ENCODE assay signal across 16 mouse cellular contexts in the genomic region with DNA sequence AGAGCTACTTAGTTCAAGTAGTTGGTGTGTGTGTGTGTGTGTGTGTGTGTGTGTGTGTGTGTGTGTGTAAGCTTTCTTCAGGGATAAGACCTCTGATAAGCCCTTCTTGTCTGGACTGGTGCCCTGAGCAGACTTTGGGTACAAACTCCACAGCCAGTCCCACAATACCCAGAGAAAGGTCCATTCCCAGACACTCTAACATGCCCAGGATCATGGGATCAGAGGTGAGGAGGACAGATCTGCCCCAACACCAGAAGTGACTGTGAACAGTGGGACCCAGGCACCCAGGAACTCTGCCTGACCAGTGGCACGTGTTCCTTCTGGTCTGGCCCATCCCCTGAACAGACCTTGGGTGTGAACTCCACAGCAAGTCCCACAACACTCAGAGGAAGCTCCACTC.
"Had no signal": no experiment of that assay in that cellular context is flagged by ENCODE, and none has a peak within 500 bp of the region (broad histone marks: within the 10 kb centered on the region; RNA-seq: fewer than 3 reads in every experiment).

No protein-coding gene starts in this region.

- H3K27me3 ChIP-seq: neural tube, embryonic 13.5 days; neural tube, embryonic 15.5 days; stomach, embryonic 15.5 days had no signal

- H3K4me2 ChIP-seq: neural tube, embryonic 13.5 days; neural tube, embryonic 15.5 days; stomach, embryonic 15.5 days had no signal

- H3K4me3 ChIP-seq: neural tube, embryonic 13.5 days; neural tube, embryonic 15.5 days; stomach, embryonic 15.5 days had no signal

- H3K4me1 ChIP-seq: neural tube, embryonic 13.5 days; neural tube, embryonic 15.5 days; stomach, embryonic 15.5 days had no signal

- DNase-seq: retina, postnatal 1 day; right cerebral cortex, adult 18-20 months; right cerebral cortex, postnatal 14 days; right cerebral cortex, postnatal 25 days; right cerebral cortex, postnatal 4 days; spleen, adult 18-20 months; thymus, adult 18-20 months; thymus, adult 2 months; thymus, postnatal 14 days; thymus, postnatal 25 days; thymus, postnatal 36 days; thymus, postnatal 4 days had no signal

- H3K27ac ChIP-seq: neural tube, embryonic 13.5 days; neural tube, embryonic 15.5 days; stomach, embryonic 15.5 days; stomach, postnatal 0 days had no signal

- H3K36me3 ChIP-seq: neural tube, embryonic 13.5 days; neural tube, embryonic 15.5 days; stomach, embryonic 15.5 days had no signal

- H3K9me3 ChIP-seq: neural tube, embryonic 13.5 days; neural tube, embryonic 15.5 days; stomach, embryonic 15.5 days had no signal

- H3K9ac ChIP-seq: neural tube, embryonic 13.5 days; neural tube, embryonic 15.5 days; stomach, embryonic 15.5 days had no signal
